Mouse (Mus musculus) gastrocnemius, adult 8-10 months (tissue): Measurements from ENCODE around the gene S100a6. TPM values are rescaled to one million over a fixed set of nuclear protein-coding genes. Genes with fewer than 3 reads are reported as not detected.

Experiments
- DNase-seq, 2 experiments: peaks; one replicate each; pipeline ENCODE4 v3.0.0; 2022; ENCODE audit warnings: low spot score in 2 of 2
- total RNA-seq, 4 experiments: library from RNA; stranded (reverse); gene quantifications; 2 replicates each; pipeline ENCODE4 v1.2.4; 2022

Gene S100a6
- total RNA-seq, result 10 to 100 TPM; 38.3 to 90.6 (median 55.1) TPM

DNA sequence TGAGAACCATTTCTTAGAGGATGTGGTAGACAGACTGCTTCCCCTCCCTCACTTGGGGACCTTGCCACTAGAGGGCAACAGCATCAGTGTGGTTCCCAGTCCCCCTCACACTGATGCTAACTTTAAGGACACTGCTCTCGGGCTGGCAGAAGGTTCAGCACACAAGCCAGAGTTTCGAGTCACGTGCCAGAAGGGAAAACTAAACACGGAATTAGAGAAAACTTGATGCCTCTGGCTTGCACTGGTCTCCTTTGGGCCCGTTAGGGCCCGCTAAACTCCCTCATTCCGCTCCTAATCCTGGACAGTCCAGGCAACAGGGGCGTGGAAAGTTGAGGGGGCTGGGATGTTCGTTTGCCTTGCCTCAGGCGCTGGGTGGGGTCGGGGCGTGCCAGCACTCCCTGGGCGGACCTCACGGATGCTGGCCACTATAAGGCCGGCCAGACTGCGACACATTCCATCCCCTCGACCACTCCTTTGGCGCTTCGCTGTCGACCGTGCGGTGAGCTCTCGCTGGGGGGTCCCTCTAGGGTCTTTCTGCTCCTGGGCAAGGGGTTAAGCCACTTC is at the start of gene S100a6:
Gene S100a6 (plus strand): TSS at position 155 of the 564 bp plus-strand sequence.
- peak; percentile 74 to 81 for DNase-seq

DNA sequence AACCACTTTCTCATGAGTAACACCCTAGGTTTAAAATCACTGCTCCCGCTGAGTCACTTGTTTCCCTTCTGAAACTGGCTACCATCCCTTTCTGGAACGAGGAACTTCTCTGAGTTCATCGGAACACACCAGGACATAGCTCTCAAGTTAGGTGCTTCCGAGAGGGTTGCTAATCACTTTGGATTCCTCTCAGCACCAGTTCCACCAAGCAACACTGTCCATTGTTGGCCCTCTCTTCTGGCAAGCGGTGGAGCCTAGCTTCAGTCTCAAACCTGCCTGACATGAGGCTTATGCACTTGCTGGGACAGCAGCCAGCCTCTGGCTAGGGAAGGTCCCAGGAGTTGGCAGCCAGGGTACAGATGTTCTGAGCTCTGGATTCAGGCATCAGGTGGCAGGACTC is 38.0 kb upstream of the S100a6 start:
- DNase-seq, result peak; percentile 22 to 38

DNA sequence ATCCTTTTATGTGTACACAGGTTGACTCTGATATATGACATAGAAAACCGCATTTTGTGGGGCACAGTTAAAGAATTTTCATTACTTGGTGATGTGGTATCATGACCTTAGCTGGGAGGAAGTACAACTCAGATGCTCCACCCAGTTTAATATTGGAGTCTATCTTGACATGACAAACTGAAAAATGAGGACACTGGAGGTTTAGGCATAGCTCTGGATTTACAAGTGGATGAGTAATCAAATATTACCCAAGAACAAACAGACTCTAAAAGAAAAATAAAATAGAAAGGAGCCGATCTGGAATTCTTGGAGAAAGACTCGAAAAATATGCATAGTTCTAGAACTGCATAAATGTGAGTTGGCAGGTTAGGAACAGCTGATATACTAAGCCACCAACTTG is 37.4 kb upstream of the S100a6 start:
- DNase-seq, result no peak

DNA sequence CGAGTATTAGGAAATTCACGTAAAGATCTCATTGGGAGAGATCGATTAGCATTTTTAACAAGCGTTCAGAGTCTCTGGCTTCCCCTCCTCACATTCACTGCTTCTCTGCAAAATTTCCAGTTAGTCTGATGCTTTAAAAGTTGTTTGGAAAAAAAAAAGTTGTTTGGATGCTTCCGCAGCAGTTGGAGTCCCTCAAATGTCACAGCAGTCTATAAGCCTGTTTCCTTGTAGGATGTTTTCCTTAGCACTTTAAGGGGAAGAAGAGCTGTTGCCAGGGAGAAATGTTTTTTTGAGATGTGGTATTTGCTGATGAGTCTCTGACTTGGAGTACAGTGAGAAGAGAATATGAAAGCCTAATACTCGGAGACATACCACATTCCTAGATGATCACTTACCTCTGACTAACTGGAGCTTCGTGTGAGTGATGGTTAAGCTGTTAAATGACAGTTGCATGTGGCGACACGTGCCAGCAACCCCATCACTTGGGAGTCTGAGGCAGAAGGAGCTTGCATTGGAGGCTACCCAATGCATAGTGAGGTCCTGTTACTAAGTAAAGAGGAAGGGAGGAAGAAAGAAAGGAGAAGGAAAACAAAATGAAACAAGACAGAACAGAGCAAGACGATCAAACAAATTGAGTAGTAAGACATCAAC is 36.2 kb upstream of the S100a6 start:
- no peak for DNase-seq

DNA sequence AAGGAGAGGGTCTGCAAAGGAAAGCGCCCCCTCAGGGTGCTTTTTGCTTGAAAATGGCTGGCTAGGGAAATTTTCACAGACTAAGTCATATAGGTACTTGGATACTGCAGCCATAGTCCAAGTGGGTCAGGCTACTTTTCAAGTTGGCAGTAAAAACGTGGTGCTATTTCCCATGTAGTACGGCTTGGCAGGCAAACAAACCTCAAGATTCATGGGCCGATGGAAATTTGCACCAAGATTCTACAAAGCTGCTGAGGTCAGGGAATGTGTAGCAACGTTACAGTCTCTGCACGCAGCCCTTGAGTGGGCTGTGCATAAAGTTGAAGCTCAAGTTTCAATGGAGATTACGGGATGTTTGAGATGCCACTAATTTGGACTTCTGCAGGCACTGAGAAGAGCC is 33.2 kb upstream of the S100a6 start:
- no peak for DNase-seq

DNA sequence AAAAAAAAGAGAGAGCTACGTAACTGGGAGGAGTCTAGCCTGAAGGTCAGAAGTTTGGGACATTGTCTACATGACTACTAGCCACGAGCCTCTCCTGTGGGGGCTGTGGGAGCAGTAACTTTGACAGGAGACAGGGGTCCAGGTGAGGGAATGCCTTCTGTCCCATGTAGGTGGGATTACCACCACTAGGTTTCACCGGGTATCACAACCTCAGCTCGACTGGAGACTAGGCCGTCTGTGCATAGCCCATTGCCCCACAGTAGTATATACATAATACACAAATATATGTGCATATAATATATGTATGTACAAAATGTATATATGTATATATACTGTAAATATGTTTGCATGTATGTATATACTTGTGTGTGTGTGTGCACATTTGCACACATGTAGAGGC is 31.5 kb upstream of the S100a6 start:
- DNase-seq, result no peak

DNA sequence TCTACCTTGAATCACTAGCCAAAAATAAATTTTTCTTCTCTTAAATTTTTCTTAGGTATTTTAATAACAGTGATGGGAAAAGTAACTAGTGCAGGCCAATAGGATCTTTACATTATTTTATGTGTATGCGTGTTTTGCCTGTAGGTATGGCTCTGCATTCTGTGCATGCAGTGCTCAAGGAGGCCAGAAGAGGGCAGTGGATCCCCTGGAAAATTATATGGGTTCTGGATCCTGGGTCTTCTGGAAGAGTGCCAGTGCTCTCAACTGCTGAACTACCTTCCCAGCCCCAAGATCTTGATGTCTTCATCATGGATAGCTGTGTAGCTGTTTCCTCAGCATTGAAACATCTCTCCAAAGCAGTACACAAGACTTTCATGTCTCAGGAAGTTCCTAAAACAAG is 30.5 kb upstream of the S100a6 start:
- no peak for DNase-seq

DNA sequence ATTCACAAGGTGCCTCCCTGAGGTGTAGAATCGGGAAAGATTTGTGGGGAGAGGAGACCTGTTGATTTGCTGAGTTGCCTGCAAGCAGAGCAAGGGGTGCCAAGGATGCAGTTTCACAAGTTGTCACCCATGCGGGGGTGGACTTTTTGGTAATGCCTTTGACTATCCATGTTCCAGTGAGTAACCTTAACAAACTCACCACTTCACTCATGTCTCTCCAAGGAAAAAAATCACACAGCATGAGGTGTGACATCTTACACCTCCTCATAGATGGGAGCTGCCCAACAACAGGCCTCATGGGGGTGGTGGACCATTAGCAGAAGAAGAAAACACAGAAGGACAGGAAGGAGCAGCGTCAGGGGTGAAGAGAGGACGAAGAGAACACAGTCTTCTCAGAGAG is 30.1 kb upstream of the S100a6 start:
- no peak for DNase-seq

DNA sequence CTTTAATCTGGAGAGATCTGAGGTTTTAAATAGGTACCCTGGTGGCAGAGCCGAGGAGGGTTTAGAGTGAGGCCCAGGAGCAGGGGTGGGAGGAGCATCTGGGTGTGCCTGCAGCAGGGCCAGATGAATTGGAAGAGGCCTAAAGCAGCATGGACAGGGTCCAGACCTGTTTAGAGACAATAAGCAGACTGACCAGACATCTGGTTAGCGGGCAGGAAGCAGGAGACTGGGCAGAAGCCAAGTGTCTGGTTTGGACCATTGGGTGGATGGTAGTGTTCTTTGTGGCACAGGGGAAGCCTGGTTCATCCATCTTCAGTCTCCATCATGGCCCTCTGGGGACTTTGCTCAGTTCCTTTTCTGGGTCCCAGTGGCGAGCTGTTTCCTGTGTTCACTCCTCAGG is 28.8 kb upstream of the S100a6 start:
- no peak for DNase-seq

DNA sequence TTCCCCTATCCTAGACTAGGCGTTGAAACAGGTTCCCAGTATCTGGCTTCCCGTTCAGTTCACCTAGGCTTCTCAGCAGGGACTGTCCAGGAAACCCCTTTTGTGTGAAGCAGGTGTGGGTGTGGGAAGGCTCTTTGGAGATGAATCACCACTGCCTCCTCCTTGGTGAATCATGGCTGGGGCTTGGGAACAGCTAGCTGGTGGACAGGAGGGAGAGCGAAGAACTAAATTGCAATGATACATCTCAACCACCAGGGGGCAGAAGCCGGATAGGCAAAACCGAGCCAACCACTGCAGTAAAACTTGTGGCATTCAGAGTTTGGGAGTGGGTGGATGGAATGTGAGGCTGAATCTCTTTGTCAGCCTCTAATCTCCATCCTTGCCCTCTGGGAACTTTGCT is 27.1 kb upstream of the S100a6 start:
- DNase-seq, result no peak

DNA sequence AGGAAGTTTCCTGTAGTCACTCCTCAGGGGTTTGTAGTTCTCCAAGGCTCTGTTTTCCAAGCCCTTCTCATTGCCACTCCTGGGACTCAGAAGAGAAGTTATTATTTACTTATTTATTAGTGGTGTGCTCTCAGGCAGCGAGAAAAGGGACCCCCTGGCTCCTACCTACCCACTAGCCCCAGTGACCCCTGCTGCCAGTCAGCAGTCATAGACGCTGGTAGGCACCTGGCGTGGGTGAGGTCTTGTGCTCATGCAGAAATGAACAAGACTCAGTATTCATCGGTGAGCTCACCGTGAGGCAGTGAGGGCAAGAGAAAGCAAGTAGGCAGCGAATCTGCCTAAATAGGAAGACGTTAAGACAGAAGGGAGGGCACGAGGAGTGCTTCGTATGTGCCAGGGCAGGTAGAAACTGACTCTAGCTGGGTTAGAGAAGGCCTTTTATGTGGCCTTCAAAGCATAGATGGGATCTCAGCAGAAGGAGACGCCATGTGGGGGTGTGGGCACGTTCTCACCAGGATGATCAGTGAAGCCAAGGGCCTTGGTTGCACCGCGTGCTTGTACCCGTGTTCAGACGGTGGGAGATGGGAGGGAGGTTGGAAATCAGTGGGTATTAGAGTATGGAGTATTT is 26.6 kb upstream of the S100a6 start:
- no peak for DNase-seq

DNA sequence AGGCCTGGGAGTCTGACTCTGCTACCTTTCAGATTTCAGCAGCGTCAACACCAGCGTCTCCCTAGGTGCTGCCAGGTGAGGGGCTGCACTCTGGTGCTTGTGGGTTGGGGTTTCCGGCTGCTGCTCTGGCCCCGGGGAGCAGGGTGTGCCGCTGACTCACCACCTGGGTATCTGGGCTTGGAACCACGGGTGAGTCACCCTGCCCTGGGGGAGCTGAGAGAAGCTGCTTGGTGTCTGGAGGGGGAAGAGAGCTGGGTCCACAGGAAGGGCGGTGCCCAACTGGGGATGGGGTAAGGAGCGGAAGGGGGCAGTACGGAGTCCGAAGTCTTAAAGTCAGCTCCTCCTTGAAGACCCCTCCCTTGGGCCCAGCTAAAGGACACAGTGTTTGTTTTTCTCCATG is 25.8 kb upstream of the S100a6 start:
- DNase-seq, result peak; percentile 75 to 81

DNA sequence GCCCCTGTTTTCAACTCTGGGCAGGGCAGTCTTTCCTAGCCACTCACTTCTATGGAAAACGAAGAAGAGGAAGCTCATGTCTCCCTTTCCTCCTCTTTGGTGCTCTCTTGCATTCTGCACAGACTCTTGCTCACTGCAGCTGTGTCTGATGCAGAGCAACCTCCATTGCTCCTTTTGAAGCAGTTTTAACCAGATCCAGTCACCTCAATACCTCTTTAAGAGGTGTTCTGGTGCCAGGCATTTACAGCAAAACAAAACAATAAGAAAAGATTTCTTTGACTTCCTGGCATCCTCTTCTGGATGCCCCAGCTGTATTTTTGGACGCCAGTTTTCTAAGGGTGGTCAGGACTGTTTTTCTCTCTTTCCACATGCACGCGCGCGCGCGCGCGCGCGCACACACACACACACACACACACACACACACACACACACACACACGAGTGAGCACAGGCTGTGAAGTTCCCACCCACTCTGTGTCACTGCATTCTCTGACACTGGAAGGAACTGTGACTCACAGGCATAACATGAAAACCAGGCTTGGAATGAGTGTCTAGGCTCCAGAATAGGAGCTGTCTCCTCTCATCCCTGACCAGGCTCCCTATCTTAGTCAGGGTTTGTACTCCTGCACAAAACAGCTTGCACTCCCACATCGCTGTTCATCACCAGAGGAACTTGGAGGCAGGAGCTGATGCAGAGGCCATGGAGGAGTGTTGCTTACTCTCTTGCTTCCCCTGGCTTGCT is 25.2 kb upstream of the S100a6 start:
- DNase-seq, result no peak

DNA sequence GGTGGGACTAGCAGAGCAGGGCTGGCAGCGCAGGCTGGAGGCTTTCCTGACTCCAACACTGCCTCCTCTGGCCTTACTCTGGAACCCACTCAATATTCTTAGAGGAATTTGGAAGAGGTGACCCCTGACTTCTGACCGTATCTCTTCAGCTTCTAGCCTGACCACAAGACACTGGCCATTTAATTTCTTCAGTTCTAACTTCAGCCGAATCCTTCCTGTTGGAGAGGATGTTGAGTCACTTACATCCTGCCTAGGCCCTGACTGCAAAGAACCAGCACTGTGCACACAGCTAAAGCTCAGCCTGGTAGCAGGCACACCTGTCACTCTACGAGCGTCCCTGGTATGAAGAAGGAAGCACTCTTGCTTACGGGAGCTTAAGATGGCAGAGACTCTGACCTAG is 23.3 kb upstream of the S100a6 start:
- no peak for DNase-seq

DNA sequence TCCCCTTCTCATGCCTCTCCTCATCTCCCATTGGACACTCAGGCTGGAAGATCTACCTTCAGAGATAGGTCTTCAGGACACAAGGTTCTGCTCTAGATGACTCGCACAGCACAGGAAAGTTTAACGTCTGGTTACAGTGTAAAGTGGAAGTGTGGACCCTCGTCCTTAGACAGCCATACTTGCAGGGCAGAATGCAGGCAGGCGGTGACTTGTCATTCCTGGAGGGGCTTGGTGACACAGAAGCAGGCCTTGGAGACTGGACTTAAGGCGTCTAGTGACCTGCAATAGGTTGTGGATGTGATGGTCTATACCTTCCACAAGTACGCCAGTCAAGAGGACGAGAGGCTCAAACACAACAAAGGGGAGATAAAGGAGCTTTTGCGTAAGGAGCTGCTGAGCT is 22.7 kb upstream of the S100a6 start, which contains the start of gene S100a2:
Gene S100a2 (plus strand): TSS at position 301 of the 400 bp plus-strand sequence.
- no peak for DNase-seq

DNA sequence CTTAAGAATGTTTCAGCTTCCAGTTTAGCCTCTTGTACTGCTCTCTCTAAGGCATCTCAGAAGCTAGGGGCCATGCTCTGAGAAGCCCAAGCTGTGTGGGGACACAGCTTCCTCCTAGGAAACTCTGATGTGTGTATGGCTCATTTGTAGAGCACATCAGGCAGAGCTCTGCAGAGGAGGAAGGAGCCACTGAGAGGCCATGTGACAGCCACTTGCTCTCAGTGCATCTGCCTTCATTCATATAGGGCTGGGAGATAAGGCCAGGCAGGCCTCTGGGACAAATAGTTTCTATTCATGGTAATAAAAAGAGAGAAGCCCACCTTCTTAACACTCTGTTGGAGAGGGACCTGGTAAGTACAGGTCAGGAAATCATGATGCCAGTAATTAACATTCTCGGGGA is 18.2 kb upstream of the S100a6 start:
- no peak for DNase-seq

DNA sequence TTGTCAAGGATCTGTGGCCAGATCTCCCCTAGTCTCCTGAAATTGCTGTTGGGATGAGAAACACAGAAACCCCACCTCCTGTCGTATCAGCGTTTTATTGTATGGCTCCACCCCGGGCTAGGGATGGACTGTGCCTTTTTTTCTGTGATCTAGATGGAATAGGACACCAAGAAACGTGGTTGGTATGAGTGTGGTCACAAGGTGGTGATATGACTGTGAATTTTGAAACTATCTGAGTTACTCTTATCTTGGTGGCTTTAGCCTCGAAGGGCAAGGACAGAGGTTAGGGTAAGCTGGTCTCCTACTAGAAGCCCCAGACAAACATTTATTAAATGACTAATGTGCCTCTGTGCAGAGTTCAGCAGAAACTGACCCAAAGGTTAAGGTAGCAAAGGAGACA is 17.1 kb upstream of the S100a6 start:
- DNase-seq, result no peak

DNA sequence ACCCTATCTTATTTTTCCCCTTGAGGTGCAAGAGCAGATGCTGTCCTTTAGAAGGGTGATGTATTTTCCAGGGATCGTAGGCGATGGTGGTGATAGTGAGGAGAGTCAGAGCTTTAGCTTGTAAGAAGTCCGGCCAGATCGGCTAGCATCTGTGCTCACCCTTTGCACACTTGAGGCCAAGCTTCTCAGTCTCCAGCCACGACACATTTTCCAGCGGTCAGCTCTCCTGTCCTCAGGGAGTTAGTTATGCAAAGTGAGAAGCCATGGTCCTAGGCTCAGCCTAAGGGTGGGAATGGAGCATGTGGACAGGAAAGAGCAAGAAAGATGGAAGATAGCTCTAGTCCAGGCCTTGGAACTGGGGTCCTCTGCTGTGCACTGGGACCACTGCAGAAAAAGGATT is 15.9 kb upstream of the S100a6 start:
- no peak for DNase-seq

DNA sequence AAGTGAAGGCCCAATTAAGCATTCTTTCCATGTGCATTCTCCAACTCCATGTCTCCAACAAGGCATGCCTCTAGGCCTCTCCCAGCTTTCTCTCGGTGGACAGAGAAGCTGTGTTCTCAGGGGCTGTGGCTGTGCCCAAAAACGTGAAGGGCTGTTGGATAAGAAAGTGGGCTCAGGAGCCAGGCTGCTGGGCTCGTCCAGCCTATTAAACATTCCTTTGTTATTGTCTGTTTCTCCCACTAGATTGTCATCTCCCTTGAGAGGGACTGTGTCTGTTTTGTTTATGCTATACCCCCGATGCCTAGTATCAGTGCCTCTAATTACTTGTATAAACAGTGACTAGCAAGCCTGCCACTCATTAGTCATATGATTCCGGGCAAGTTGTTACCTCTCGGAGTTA is 14.9 kb upstream of the S100a6 start:
- DNase-seq, result no peak

DNA sequence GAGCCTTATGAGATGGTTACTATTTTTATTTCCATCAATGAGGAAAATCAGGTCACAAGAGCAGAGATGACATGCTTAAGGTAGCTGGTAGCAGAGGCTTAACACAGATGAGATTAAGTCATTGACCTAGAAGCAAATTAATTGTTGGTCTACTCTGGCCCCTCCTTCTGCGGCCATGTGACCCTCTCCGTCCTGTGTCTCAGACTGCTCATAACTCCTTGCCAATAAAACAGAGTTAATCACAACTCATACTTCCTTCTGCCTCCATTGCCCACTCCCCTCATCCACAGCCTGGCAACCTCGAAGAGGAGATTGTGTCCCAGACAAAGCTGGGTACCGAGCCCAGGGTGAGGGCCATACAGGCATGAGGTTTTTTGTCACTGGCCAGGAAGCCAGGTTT is 14.5 kb upstream of the S100a6 start:
- no peak for DNase-seq

DNA sequence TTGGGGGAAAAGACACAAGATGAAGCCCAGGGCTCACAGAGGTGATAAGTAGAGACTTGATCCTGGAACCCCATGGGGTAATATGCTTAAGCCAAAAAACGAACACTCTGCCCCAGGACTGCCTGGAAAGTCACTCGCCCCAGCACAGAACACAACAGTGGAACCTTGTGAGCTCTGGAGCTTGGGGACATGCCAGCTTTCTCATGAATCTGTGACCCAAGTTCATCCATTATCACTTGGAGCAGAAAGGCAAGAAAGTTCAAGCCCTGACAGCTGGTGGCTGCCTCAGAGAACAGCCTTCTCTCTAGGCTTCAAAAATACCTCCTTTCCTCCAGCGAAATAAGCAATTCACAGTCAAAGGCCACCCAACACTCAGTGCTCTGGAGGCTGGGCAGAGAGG is 13.3 kb upstream of the S100a6 start:
- no peak for DNase-seq

DNA sequence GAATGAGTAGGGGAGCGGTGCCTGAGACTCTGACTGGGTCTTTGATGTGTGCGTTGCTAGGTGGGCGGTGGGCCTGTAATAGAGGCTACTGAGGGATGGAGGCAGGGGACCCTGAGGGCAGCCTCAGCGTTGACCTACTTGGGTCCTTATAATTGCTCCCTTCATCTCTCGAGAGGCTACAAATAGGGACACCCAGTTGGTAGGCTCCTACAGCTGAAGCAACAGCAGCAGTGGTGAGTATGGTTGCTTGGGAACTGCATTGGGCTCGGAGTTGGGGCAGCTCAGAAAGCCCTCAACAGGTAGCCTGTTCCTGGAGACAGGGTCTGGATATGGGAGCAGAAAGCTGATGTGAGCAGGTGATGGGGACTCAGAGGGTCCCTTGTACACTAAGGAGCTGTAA is 12.6 kb upstream of the S100a6 start:
- DNase-seq, result no peak
